Mouse (Mus musculus) gastrocnemius, adult 18-20 months (tissue): Measurements from ENCODE around the gene Kctd2. TPM values are rescaled to one million over a fixed set of nuclear protein-coding genes. Genes with fewer than 3 reads are reported as not detected.
A peak's percentile ranks its signal among the peaks of the same experiment; 100 is the strongest.
"Not testable (repeated sequence)": the region's sequence is repeated elsewhere in the genome, so short reads cannot be mapped to it uniquely, and the experiment has no call there.

ENCODE experiments used
- DNase-seq: peaks from one replicate; pipeline ENCODE4 v3.0.0; 2021; ENCODE audit warnings: low spot score
- microRNA-seq: library from miRNA; unstranded; fragments of <30 nt; microRNA quantifications from one replicate; pipeline ENCODE4 v1.2.0, GENCODE M21; 2021
- total RNA-seq, 2 experiments: library from RNA; stranded (reverse); gene quantifications; 2 replicates each; pipeline ENCODE4 v1.2.3; 2021

The Kctd2 gene
- total RNA-seq, 2 experiments from 2014 or later: 15.9 to 17.7 TPM

- DNase-seq: no peak
These were observed 52.3 kb downstream of the Kctd2 start for GRCm38 (mm10) chr11:115472183-115472582.

GRCm38 (mm10) chr11:115473626-115474275 is 53.8 kb downstream of the Kctd2 start:
- DNase-seq: peak; percentile 93

- DNase-seq: peak; percentile 97
These were observed 55.3 kb downstream of the Kctd2 start, which contains the start of gene Armc7 for GRCm38 (mm10) chr11:115475025-115475757. Armc7 (plus strand) TSS chr11:115475667.

GRCm38 (mm10) chr11:115475758-115476237 is 55.9 kb downstream of the Kctd2 start:
- DNase-seq: no peak

GRCm38 (mm10) chr11:115476630-115477029 is 56.7 kb downstream of the Kctd2 start:
- DNase-seq: not testable (repeated sequence)

- DNase-seq: not testable (repeated sequence)
These were observed 57.5 kb downstream of the Kctd2 start for GRCm38 (mm10) chr11:115477388-115477787.

- no peak for DNase-seq
These were observed 58.5 kb downstream of the Kctd2 start for GRCm38 (mm10) chr11:115478296-115478938.

Small RNA genes within 50 kb of the gene (microRNA-seq; reads per million reads assigned to microRNA genes)
- not detected for gene Mir3968

Other genes starting within 250 kb of the Kctd2 start
- gene Tmem104, start 232.6 kb upstream of the Kctd2 start, total RNA-seq: 1 to 10 TPM; 7.5 to 7.9 TPM
- gene Nat9, start 232.3 kb upstream of the Kctd2 start, total RNA-seq: 10 to 100 TPM; 12.6 to 20.2 TPM
- gene Grin2c, start 152.9 kb upstream of the Kctd2 start, total RNA-seq: under 1 TPM; 0.05 to 0.14 TPM
- gene Fdxr, start 143.1 kb upstream of the Kctd2 start, total RNA-seq: 1 to 10 TPM; 3.2 TPM
- 1 to 10 TPM; 4.7 to 6.0 TPM for gene Fads6, start 122.5 kb upstream of the Kctd2 start, total RNA-seq
- gene Otop2, start 113.0 kb upstream of the Kctd2 start, total RNA-seq: not detected
- gene Ush1g, start 98.1 kb upstream of the Kctd2 start, total RNA-seq: under 1 TPM; 0.16 to 0.19 TPM
- gene Otop3, start 85.4 kb upstream of the Kctd2 start, total RNA-seq: not detected
- under 1 TPM; 0.81 to 0.96 TPM for gene Hid1, start 52.4 kb upstream of the Kctd2 start, total RNA-seq
- 1 to 10 TPM; 1.2 to 1.5 TPM for gene Cdr2l, start 38.2 kb upstream of the Kctd2 start, total RNA-seq
- 10 to 100 TPM; 90.3 to 95.5 TPM for gene Mrpl58, start 16.4 kb upstream of the Kctd2 start, total RNA-seq
- 100 to 1,000 TPM; 772 to 857 TPM for gene Atp5h, start 166 bp upstream of the Kctd2 start, total RNA-seq
- gene Trim80, start 20.4 kb downstream of the Kctd2 start, total RNA-seq: not detected
- not detected for gene Slc16a5, start 42.3 kb downstream of the Kctd2 start, total RNA-seq
- 1 to 10 TPM in 1 of 2 experiments, under 1 TPM in 1; 0.82 to 1.3 TPM for gene Armc7, start 55.5 kb downstream of the Kctd2 start, total RNA-seq
- 1 to 10 TPM; 6.2 to 6.8 TPM for gene Nt5c, start 71.7 kb downstream of the Kctd2 start, total RNA-seq
- 10 to 100 TPM; 49.7 to 52.4 TPM for gene Jpt1, start 94.3 kb downstream of the Kctd2 start, total RNA-seq
- gene Sumo2, start 116.1 kb downstream of the Kctd2 start, total RNA-seq: 100 to 1,000 TPM; 146 TPM
- gene Nup85, start 144.3 kb downstream of the Kctd2 start, total RNA-seq: 10 to 100 TPM; 17.8 to 18.0 TPM
- gene Mrps7, start 183.8 kb downstream of the Kctd2 start, total RNA-seq: 10 to 100 TPM; 73.3 to 79.3 TPM
- gene Gga3, start 183.9 kb downstream of the Kctd2 start, total RNA-seq: 10 to 100 TPM; 15.4 to 18.8 TPM
- 10 to 100 TPM; 42.3 to 45.0 TPM for gene Mif4gd, start 192.8 kb downstream of the Kctd2 start, total RNA-seq
- gene Slc25a19, start 208.2 kb downstream of the Kctd2 start, total RNA-seq: 10 to 100 TPM; 38.8 to 44.4 TPM